Mouse (Mus musculus) liver, embryonic 14.5 days (tissue): ENCODE data around the gene Srcap.

Source experiments
- CTCF ChIP-seq: IDR thresholded peaks from 2 replicates; pipeline ENCODE4 v1.5.1; 2016; ENCODE audit warnings: antibody characterized with exemption, low read depth, control low read depth
- EP300 ChIP-seq: IDR thresholded peaks from 2 replicates; pipeline ENCODE4 v1.6.1; 2016; ENCODE audit warnings: antibody characterized with exemption, low read depth

DNA sequence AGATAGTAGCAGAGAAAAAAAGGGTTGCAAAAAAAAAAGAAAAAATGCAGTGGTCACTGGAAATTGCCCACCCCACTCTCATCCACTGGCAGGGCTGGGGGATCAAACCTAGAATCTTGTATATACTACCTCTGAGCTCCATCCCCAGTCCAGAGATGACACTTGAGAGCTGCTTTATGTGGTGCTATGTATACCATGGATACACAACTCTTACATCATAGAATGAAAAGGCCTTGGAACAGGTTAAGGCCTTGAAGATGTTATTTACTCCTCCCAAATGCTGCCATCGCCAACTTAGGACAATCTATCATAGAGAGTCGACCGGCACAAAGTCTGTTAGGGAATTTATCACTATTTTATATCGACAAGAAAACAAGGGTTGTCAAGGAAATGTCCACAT, 34.9 kb upstream of the Srcap start:
- TF ChIP-seq CTCF (no peak), EP300 (no peak)
